Mouse (Mus musculus) liver, embryonic 11.5 days (tissue): ENCODE measurements around the gene Efcab5. TPM values are rescaled to one million over a fixed set of nuclear protein-coding genes. Genes with fewer than 3 reads are reported as not detected.

ENCODE experiments used
- ATAC-seq: fragments of 200-750 bp; cut with Nextera tagmentation; replicated peaks from 2 replicates; pipeline ENCODE4 v1.8.0; 2017; ENCODE audit warnings: moderate number of reproducible peaks, mild to moderate bottlenecking, moderate TSS enrichment, moderate library complexity; ENCODE audit not compliant: low FRiP score
- DNase-seq: peaks from one replicate; pipeline ENCODE4 v3.0.0-alpha.2; 2017; ENCODE audit warnings: low spot score
- H3K27ac ChIP-seq: fragments of 300-500 bp; sonication (generic); 2 replicates; pipeline ENCODE4 v1.5.1; 2014; ENCODE audit warnings: mild to moderate bottlenecking, low read depth, low read length, control low read depth
- H3K27me3 ChIP-seq: fragments of 300-500 bp; sonication (generic); replicated peaks from 2 replicates; pipeline ENCODE4 v1.6.1; 2014; ENCODE audit warnings: low read length, mixed read lengths; ENCODE audit not compliant: control insufficient read depth, insufficient read depth
- H3K36me3 ChIP-seq: fragments of 300-500 bp; sonication (generic); 2 replicates; pipeline ENCODE4 v1.6.1; 2014; ENCODE audit warnings: mild to moderate bottlenecking, low read length, moderate library complexity, mixed read lengths; ENCODE audit not compliant: control insufficient read depth, insufficient read depth
- H3K4me1 ChIP-seq: fragments of 300-500 bp; sonication (generic); replicated peaks from 2 replicates; pipeline ENCODE4 v1.6.1; 2014; ENCODE audit warnings: low read length, mixed read lengths; ENCODE audit not compliant: control insufficient read depth, insufficient read depth
- H3K4me2 ChIP-seq: fragments of 300-500 bp; sonication (generic); 2 replicates; pipeline ENCODE4 v1.6.1; 2014; ENCODE audit warnings: mild to moderate bottlenecking, control low read depth, moderate library complexity
- H3K4me3 ChIP-seq: fragments of 300-500 bp; sonication (generic); 2 replicates; pipeline ENCODE4 v1.5.1; 2014; ENCODE audit warnings: low read depth, low read length, control low read depth
- H3K9ac ChIP-seq: fragments of 300-500 bp; sonication (generic); 2 replicates; pipeline ENCODE4 v1.6.1; 2014; ENCODE audit warnings: low read depth, low read length, control low read depth
- H3K9me3 ChIP-seq: fragments of 300-500 bp; sonication (generic); 2 replicates; pipeline ENCODE4 v1.6.1; 2016; ENCODE audit warnings: low read length, inconsistent platforms, mixed read lengths; ENCODE audit not compliant: control insufficient read depth
- WGBS: fragments of 180-500 bp; shearing (Covaris S2); extraction: QIAGEN DNeasy Blood & Tissue Kit; methylation state at CpG from one replicate; pipeline ENCODE4 v1.1.7; 2014; 5-methylcytosine and 5-hydroxymethylcytosine counted together
- polyA plus RNA-seq: library from polyadenylated mRNA; unstranded; fragments of >200 nt; fragmentation: Nextera tagmentation; extraction: Ambion mirVana; gene quantifications from 2 replicates; pipeline ENCODE4 v1.2.1, GENCODE M21; 2014

Gene Efcab5
- polyA plus RNA-seq, 1 experiment from 2014 or later, result 0.41 TPM

- no peak for DNase-seq
- no peak overlapping the region for H3K27ac ChIP-seq
- 84% methylated on average over 3 of the region's 3 CpGs for WGBS
Measured at GRCm38 (mm10) chr11:77096581-77096980, 92.2 kb downstream of the Efcab5 start.

DNA sequence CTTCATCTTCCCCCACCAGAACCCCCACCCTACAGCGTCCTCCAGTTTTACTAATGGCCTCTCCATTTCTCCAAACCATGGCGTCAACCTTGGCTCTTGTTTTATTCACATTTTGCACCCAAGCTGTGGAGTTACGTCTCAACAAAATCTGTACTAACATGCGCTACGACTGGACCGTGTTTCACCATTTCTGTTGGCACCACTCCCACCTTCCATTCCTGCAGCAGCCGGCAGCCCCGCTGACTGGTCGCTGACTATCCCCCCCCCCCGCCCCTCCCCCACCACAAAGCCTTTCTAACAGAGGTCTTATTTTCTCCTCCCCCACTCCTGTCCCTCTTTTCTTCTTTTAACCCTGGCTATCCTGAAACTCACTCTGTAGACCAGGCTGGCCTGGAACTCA, 93.6 kb downstream of the Efcab5 start:
- no peaks in the 10 kb centered on the region for H3K9me3 ChIP-seq
- no peak overlapping the region for H3K4me3 ChIP-seq
- ATAC-seq (no peak), DNase-seq (no peak)
- 64% methylated on average over 10 of the region's 10 CpGs for WGBS
- H3K4me1 ChIP-seq, result no peaks in the 10 kb centered on the region
- H3K27ac ChIP-seq, result no peak overlapping the region
- H3K4me2 ChIP-seq, result no peak overlapping the region
- H3K36me3 ChIP-seq, result no peaks in the 10 kb centered on the region
- H3K27me3 ChIP-seq, result no peaks in the 10 kb centered on the region
- no peak overlapping the region for H3K9ac ChIP-seq

More at GRCm38 (mm10) chr11:77096581-77096980, 92.2 kb downstream of the Efcab5 start:
- no peak overlapping the region for H3K4me3 ChIP-seq
- no peak overlapping the region for H3K4me2 ChIP-seq
- H3K9me3 ChIP-seq, result no peaks in the 10 kb centered on the region
- H3K27me3 ChIP-seq, result no peaks in the 10 kb centered on the region
- no peaks in the 10 kb centered on the region for H3K36me3 ChIP-seq
- H3K4me1 ChIP-seq, result no peaks in the 10 kb centered on the region
- no peak overlapping the region for H3K9ac ChIP-seq
- ATAC-seq, result no peak

DNA sequence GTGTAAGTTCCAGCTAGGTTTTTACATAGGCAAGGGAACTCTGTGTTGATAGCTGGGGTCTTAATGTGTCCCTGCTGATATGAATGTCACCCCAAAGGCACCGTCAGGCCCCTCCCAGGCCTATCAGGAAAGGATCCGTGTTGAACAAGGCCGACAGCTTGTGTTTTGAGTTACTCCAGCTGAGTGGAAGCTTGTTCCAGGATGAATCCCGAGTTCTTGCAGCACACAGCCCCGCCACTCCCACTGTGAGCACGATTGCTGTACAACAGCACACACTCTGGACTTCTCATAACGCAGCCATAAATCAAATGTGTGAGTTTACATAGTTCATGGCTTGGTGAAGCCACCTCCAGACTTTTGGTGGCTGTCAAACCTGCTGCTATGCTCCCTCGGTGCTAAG, 94.6 kb downstream of the Efcab5 start:
- H3K27ac ChIP-seq, result no peak overlapping the region
- DNase-seq, result no peak

DNA sequence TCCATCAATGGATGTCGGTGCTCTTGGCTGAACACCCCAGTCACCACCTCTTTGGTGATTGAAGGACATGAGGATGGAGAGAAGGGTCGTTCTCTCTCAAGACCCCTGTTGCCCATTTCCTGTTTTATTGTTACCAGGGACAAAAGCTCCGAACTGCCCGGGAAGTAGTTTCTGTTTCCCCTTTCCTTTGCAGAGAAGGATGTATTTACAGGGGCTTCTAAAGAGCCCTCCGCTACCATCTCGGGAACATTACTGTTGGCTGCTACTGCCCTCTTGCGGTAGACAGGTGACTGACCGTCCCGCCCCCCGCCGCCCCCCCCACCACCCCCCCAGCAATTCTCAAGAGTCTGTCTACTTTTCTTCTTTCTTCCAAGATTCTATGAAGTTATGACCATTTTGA, 95.6 kb downstream of the Efcab5 start:
- Histone ChIP-seq H3K4me1 (no peaks in the 10 kb centered on the region), H3K27me3 (no peaks in the 10 kb centered on the region), H3K4me2 (peak overlapping the region; percentile 59), H3K9ac (no peak overlapping the region), H3K9me3 (no peaks in the 10 kb centered on the region), H3K4me3 (peak overlapping the region; percentile 29; the same call in 1 of the 2 replicates), H3K27ac (no peak overlapping the region), H3K36me3 (no peaks in the 10 kb centered on the region)
- WGBS, result 3% methylated on average over 11 of the region's 11 CpGs
- DNase-seq (no peak), ATAC-seq (no peak)

More for the DNA sequence above, 94.6 kb downstream of the Efcab5 start:
- H3K9ac ChIP-seq, result no peak overlapping the region
- no peak overlapping the region for H3K4me2 ChIP-seq
- H3K4me3 ChIP-seq, result no peak overlapping the region
- WGBS, result 68% methylated on average over 8 of the region's 8 CpGs
- H3K9me3 ChIP-seq, result no peaks in the 10 kb centered on the region
- no peak for ATAC-seq
- no peaks in the 10 kb centered on the region for H3K36me3 ChIP-seq
- no peaks in the 10 kb centered on the region for H3K27me3 ChIP-seq
- H3K4me1 ChIP-seq, result no peaks in the 10 kb centered on the region

DNA sequence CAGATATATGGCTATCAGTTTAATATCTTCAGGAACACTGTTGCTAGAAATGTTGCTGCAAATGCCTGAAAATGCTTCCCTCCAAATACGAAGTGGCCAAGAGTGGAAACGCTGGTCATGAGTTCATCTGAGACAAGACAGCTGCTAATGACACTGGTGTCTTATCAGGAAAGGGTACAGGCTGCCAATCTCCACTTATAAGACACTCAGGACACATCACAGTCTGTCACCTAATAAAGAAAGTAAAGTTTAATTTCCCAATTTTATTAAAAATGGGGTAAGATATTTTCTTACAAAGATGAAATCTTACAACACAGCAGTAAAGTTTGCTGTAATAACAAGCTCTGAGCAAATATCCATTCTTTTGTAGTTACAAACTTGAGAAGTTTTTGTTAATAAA, 99.6 kb downstream of the Efcab5 start:
- H3K27me3 ChIP-seq, result no peaks in the 10 kb centered on the region
- WGBS, result 64% methylated on average over 2 of the region's 2 CpGs
- H3K36me3 ChIP-seq, result no peaks in the 10 kb centered on the region
- no peak overlapping the region for H3K9ac ChIP-seq
- ATAC-seq (no peak), DNase-seq (no peak)
- no peaks in the 10 kb centered on the region for H3K4me1 ChIP-seq
- no peak overlapping the region for H3K27ac ChIP-seq
- H3K4me3 ChIP-seq, result no peak overlapping the region
- no peak overlapping the region for H3K4me2 ChIP-seq
- H3K9me3 ChIP-seq, result no peaks in the 10 kb centered on the region

DNA sequence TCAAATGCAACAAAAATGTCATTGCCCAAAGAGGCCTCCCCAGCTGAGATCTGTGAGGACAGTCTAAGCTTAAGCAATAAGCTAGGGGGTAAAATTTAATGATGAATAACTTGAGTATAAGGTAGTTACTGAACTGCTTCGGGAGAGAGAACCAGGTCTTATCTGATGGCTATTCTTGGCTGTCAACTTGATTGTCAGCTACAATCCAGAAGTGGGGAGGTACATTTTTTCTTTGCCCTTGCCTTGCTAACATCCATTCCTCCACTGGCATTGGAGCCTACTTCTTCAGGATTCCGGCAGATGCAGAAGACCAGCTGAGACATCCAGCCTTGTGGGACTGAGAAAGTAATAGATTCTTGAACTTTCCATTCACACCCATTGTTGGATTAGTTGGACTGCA, 101.8 kb downstream of the Efcab5 start:
- Histone ChIP-seq H3K36me3 (no peaks in the 10 kb centered on the region), H3K27ac (no peak overlapping the region), H3K4me2 (no peak overlapping the region), H3K9ac (no peak overlapping the region), H3K27me3 (no peaks in the 10 kb centered on the region), H3K9me3 (no peaks in the 10 kb centered on the region), H3K4me3 (no peak overlapping the region), H3K4me1 (no peaks in the 10 kb centered on the region)
- ATAC-seq, result no peak
- DNase-seq, result no peak
- 70% methylated on average over 2 of the region's 2 CpGs for WGBS

- Histone ChIP-seq H3K4me2 (no peak overlapping the region), H3K36me3 (no peaks in the 10 kb centered on the region), H3K9ac (no peak overlapping the region), H3K9me3 (no peaks in the 10 kb centered on the region), H3K4me1 (no peaks in the 10 kb centered on the region), H3K4me3 (no peak overlapping the region), H3K27ac (no peak overlapping the region), H3K27me3 (no peaks in the 10 kb centered on the region)
- 37% methylated on average over 4 of the region's 5 CpGs for WGBS
- ATAC-seq (no peak), DNase-seq (no peak)
Measured at GRCm38 (mm10) chr11:77084001-77084682, 104.6 kb downstream of the Efcab5 start.

- Histone ChIP-seq H3K27me3 (no peaks in the 10 kb centered on the region), H3K27ac (no peak overlapping the region), H3K4me3 (no peak overlapping the region), H3K4me2 (no peak overlapping the region), H3K9ac (no peak overlapping the region), H3K36me3 (peaks cover 3% of the 10 kb centered on the region; the same call in 1 of the 2 replicates), H3K4me1 (peaks cover 3% of the 10 kb centered on the region; the same call in 1 of the 2 replicates), H3K9me3 (no peaks in the 10 kb centered on the region)
- no peak for DNase-seq
- no peak for ATAC-seq
- WGBS, result 95% methylated on average over 1 of the region's 1 CpGs
Measured at GRCm38 (mm10) chr11:77079361-77079760, 109.4 kb downstream of the Efcab5 start.
